Mouse (Mus musculus): ENCODE measurements around the gene Sh3glb1.
"Not testable (repeated sequence)": the region's sequence is repeated elsewhere in the genome, so short reads cannot be mapped to it uniquely, and the experiment has no call there.

Gene Sh3glb1

GRCm38 (mm10) chr3:144719901-144720747 lies at the start of gene Sh3glb1:
TSS of gene Sh3glb1 (minus strand) at chr3:144720335.
- DNase-seq (ENCODE audit: inconsistent age in 2 of 2, low spot score in 1 of 2): peak; percentile 97 to 99

GRCm38 (mm10) chr3:144765161-144765560 lies 45.0 kb upstream of the Sh3glb1 start:
- no peak for DNase-seq (ENCODE audit: inconsistent age in 2 of 2, low spot score in 1 of 2)

- no peak for DNase-seq (ENCODE audit: inconsistent age in 2 of 2, low spot score in 1 of 2)
These were observed 41.3 kb upstream of the Sh3glb1 start for GRCm38 (mm10) chr3:144761454-144761853.

- peak; percentile 6 to 38 for DNase-seq (ENCODE audit: inconsistent age in 2 of 2, low spot score in 1 of 2)
These were observed 40.6 kb upstream of the Sh3glb1 start, which contains the start of gene Clca3a1 for GRCm38 (mm10) chr3:144760592-144761309. TSS of gene Clca3a1 (minus strand) at chr3:144760977.

GRCm38 (mm10) chr3:144759719-144760118 lies 39.6 kb upstream of the Sh3glb1 start:
- no peak for DNase-seq (ENCODE audit: inconsistent age in 2 of 2, low spot score in 1 of 2)

- DNase-seq (ENCODE audit: inconsistent age in 2 of 2, low spot score in 1 of 2): not testable (repeated sequence)
These were observed 36.0 kb upstream of the Sh3glb1 start for GRCm38 (mm10) chr3:144756103-144756502.

GRCm38 (mm10) chr3:144753120-144753519 lies 33.0 kb upstream of the Sh3glb1 start:
- DNase-seq (ENCODE audit: inconsistent age in 2 of 2, low spot score in 1 of 2): peak; percentile 18 to 63

- not testable (repeated sequence) for DNase-seq (ENCODE audit: inconsistent age in 2 of 2, low spot score in 1 of 2)
These were observed 29.2 kb upstream of the Sh3glb1 start for GRCm38 (mm10) chr3:144749062-144749963.

GRCm38 (mm10) chr3:144747706-144748105 lies 27.6 kb upstream of the Sh3glb1 start:
- not testable (repeated sequence) for DNase-seq (ENCODE audit: inconsistent age in 2 of 2, low spot score in 1 of 2)

GRCm38 (mm10) chr3:144738396-144738795 lies 18.3 kb upstream of the Sh3glb1 start:
- DNase-seq (ENCODE audit: inconsistent age in 2 of 2, low spot score in 1 of 2): not testable (repeated sequence)

GRCm38 (mm10) chr3:144736831-144737230 lies 16.7 kb upstream of the Sh3glb1 start:
- DNase-seq (ENCODE audit: inconsistent age in 2 of 2, low spot score in 1 of 2): peak in 1 of 2 experiments; percentile 76

- DNase-seq (ENCODE audit: inconsistent age in 2 of 2, low spot score in 1 of 2): peak; percentile 38 to 84
These were observed 3.3 kb upstream of the Sh3glb1 start for GRCm38 (mm10) chr3:144723455-144723854.

GRCm38 (mm10) chr3:144722566-144722965 lies 2.4 kb upstream of the Sh3glb1 start:
- DNase-seq (ENCODE audit: inconsistent age in 2 of 2, low spot score in 1 of 2): not testable (repeated sequence)

- DNase-seq (ENCODE audit: inconsistent age in 2 of 2, low spot score in 1 of 2): no peak
These were observed 1.7 kb upstream of the Sh3glb1 start for GRCm38 (mm10) chr3:144721860-144722256.

- no peak for DNase-seq (ENCODE audit: inconsistent age in 2 of 2, low spot score in 1 of 2)
These were observed 1.1 kb upstream of the Sh3glb1 start for GRCm38 (mm10) chr3:144721077-144721859.

- DNase-seq (ENCODE audit: inconsistent age in 2 of 2, low spot score in 1 of 2): peak; percentile 78 to 91
These were observed 841 bp downstream of the Sh3glb1 start for GRCm38 (mm10) chr3:144719088-144719900.

- DNase-seq (ENCODE audit: inconsistent age in 2 of 2, low spot score in 1 of 2): peak; percentile 33 to 76
These were observed 1.4 kb downstream of the Sh3glb1 start for GRCm38 (mm10) chr3:144718706-144719087.

GRCm38 (mm10) chr3:144717835-144718234 lies 2.3 kb downstream of the Sh3glb1 start:
- no peak for DNase-seq (ENCODE audit: inconsistent age in 2 of 2, low spot score in 1 of 2)

GRCm38 (mm10) chr3:144717121-144717520 lies 3.0 kb downstream of the Sh3glb1 start:
- DNase-seq (ENCODE audit: inconsistent age in 2 of 2, low spot score in 1 of 2): no peak

Data from adrenal gland, adult (tissue).